Mouse (Mus musculus) MEL (cell line): Measurements from ENCODE around the gene Zbtb20. TPM values are rescaled to one million over a fixed set of nuclear protein-coding genes. Genes with fewer than 3 reads are reported as not detected.

Experiments
- DNase-seq: peaks from one replicate; pipeline ENCODE4 v3.0.0; 2011; ENCODE audit warnings: low read depth, low spot score
- H3K27ac ChIP-seq: 2 replicates; pipeline ENCODE4 v1.5.1; 2012; ENCODE audit warnings: low read depth, mild to moderate bottlenecking, control low read depth, low read length, moderate library complexity; ENCODE audit not compliant: control insufficient read depth
- H3K27me3 ChIP-seq, 2 experiments: fragments of 150-350 bp in 1 of 2; sonication (generic) in 1 of 2; 2 replicates each; pipeline ENCODE4 v1.6.1; 2012; ENCODE audit warnings: low read length in 2 of 2, mild to moderate bottlenecking in 2 of 2, improper control_type of control experiment in 1 of 2, moderate library complexity in 1 of 2; ENCODE audit not compliant: insufficient read depth in 2 of 2, control insufficient read depth in 1 of 2
- H3K36me3 ChIP-seq, 2 experiments: 2 replicates each; pipeline ENCODE4 v1.6.1; 2012 to 2014; ENCODE audit warnings: low read length in 2 of 2, improper control_type of control experiment in 1 of 2, inconsistent platforms in 1 of 2, mild to moderate bottlenecking in 1 of 2; ENCODE audit not compliant: insufficient read depth in 2 of 2, control insufficient read depth in 1 of 2
- H3K4me1 ChIP-seq, 2 experiments: fragments of 150-350 bp in 1 of 2; sonication (generic) in 1 of 2; 2 replicates each; pipeline ENCODE4 v1.6.1; 2012; ENCODE audit warnings: low read length in 2 of 2, improper control_type of control experiment in 1 of 2, mild to moderate bottlenecking in 1 of 2; ENCODE audit not compliant: insufficient read depth in 2 of 2, control insufficient read depth in 1 of 2
- H3K4me3 ChIP-seq, 2 experiments: fragments of 150-350 bp in 1 of 2; sonication (generic) in 1 of 2; 2 replicates each; pipeline ENCODE4 v1.5.1; 2012; ENCODE audit warnings: low read depth in 2 of 2, low read length in 2 of 2, mild to moderate bottlenecking in 2 of 2, moderate library complexity in 2 of 2, control low read depth in 1 of 2, improper control_type of control experiment in 1 of 2; ENCODE audit not compliant: control insufficient read depth in 1 of 2, insufficient read depth in 1 of 2
- H3K79me2 ChIP-seq: 2 replicates; pipeline ENCODE4 v1.6.1; 2012; ENCODE audit warnings: mild to moderate bottlenecking, low read length, moderate library complexity; ENCODE audit not compliant: control insufficient read depth, poor library complexity, insufficient read depth
- H3K9ac ChIP-seq: 2 replicates; pipeline ENCODE4 v1.6.1; 2012; ENCODE audit warnings: low read depth, mild to moderate bottlenecking, control low read depth, low read length, moderate library complexity; ENCODE audit not compliant: control insufficient read depth, poor library complexity, severe bottlenecking
- H3K9me3 ChIP-seq: fragments of 150-350 bp; sonication (generic); replicated peaks from 2 replicates; pipeline ENCODE4 v1.6.1; 2012; ENCODE audit warnings: mild to moderate bottlenecking, low read length, improper control_type of control experiment, moderate library complexity; ENCODE audit not compliant: insufficient read depth
- BHLHE40 ChIP-seq: IDR thresholded peaks from 2 replicates; pipeline ENCODE4 v1.6.1; 2012; ENCODE audit warnings: low read depth, mild to moderate bottlenecking, inconsistent platforms, low read length, improper control_type of control experiment, borderline replicate concordance
- CHD1 ChIP-seq: IDR thresholded peaks from 2 replicates; pipeline ENCODE4 v1.6.1; 2012; ENCODE audit warnings: low read depth, mild to moderate bottlenecking, inconsistent platforms, low read length, improper control_type of control experiment
- CTCF ChIP-seq, 3 experiments: IDR thresholded peaks in 2 of 3; conservative IDR thresholded peaks in 1 of 3; 2 replicates each; pipeline ENCODE4 v1.5.1; 2011 to 2012; ENCODE audit warnings: low read length in 3 of 3, low read depth in 2 of 3, mild to moderate bottlenecking in 2 of 3, improper control_type of control experiment in 1 of 3, inconsistent platforms in 1 of 3, mixed read lengths in 1 of 3, moderate library complexity in 1 of 3; ENCODE audit not compliant: control insufficient read depth in 1 of 3, insufficient read depth in 1 of 3, poor library complexity in 1 of 3, severe bottlenecking in 1 of 3
- E2F4 ChIP-seq: IDR thresholded peaks from 2 replicates; pipeline ENCODE4 v1.6.1; 2011; ENCODE audit warnings: low read depth, low read length, improper control_type of control experiment, borderline replicate concordance
- EP300 ChIP-seq, 2 experiments: IDR thresholded peaks; 2 replicates each; pipeline ENCODE4 v1.6.1; 2011; ENCODE audit warnings: improper control_type of control experiment in 2 of 2, low read length in 2 of 2, low read depth in 1 of 2, mild to moderate bottlenecking in 1 of 2
- GABPA ChIP-seq: IDR thresholded peaks from 2 replicates; pipeline ENCODE4 v1.6.1; 2012; ENCODE audit warnings: low read depth, mild to moderate bottlenecking, inconsistent platforms, low read length, improper control_type of control experiment, moderate library complexity
- MAFK ChIP-seq: IDR thresholded peaks from 2 replicates; pipeline ENCODE4 v1.6.1; 2011; ENCODE audit warnings: low read depth, mild to moderate bottlenecking, low read length, improper control_type of control experiment, borderline replicate concordance
- MXI1 ChIP-seq: IDR thresholded peaks from 2 replicates; pipeline ENCODE4 v1.6.1; 2011; ENCODE audit warnings: mild to moderate bottlenecking, low read depth, low read length, improper control_type of control experiment
- MYC ChIP-seq: IDR thresholded peaks from 2 replicates; pipeline ENCODE4 v1.6.1; 2011; ENCODE audit warnings: low read depth, mild to moderate bottlenecking, low read length, improper control_type of control experiment, moderate library complexity
- POLR2A ChIP-seq, 2 experiments: IDR thresholded peaks; 2 replicates each; pipeline ENCODE4 v1.6.1; 2011 to 2012; ENCODE audit warnings: low read length in 2 of 2, mild to moderate bottlenecking in 2 of 2, control low read depth in 1 of 2, improper control_type of control experiment in 1 of 2, low read depth in 1 of 2, moderate library complexity in 1 of 2; ENCODE audit not compliant: control insufficient read depth in 1 of 2, insufficient read depth in 1 of 2, poor library complexity in 1 of 2
- POLR2AphosphoS2 ChIP-seq: IDR thresholded peaks from 2 replicates; pipeline ENCODE4 v1.6.1; 2011; ENCODE audit warnings: low read length, improper control_type of control experiment
- RAD21 ChIP-seq: IDR thresholded peaks from 2 replicates; pipeline ENCODE4 v1.6.1; 2011; ENCODE audit warnings: mild to moderate bottlenecking, low read depth, low read length, improper control_type of control experiment
- RCOR1 ChIP-seq: IDR thresholded peaks from 2 replicates; pipeline ENCODE4 v1.6.1; 2012; ENCODE audit warnings: low read depth, mild to moderate bottlenecking, inconsistent platforms, low read length, improper control_type of control experiment
- TAL1 ChIP-seq: IDR thresholded peaks from 2 replicates; pipeline ENCODE4 v1.6.1; 2012; ENCODE audit warnings: mild to moderate bottlenecking, inconsistent platforms, low read length, moderate library complexity, mixed read lengths
- TBP ChIP-seq: IDR thresholded peaks from 2 replicates; pipeline ENCODE4 v1.8.0; 2011; ENCODE audit warnings: low read depth, low read length, improper control_type of control experiment
- ZKSCAN1 ChIP-seq: IDR thresholded peaks from 2 replicates; pipeline ENCODE4 v1.6.1; 2012; ENCODE audit warnings: low read depth, mild to moderate bottlenecking, inconsistent platforms, low read length, improper control_type of control experiment, moderate library complexity
- ZNF384 ChIP-seq: IDR thresholded peaks from 2 replicates; pipeline ENCODE4 v1.6.1; 2012; ENCODE audit warnings: low read depth, mild to moderate bottlenecking, inconsistent platforms, low read length, improper control_type of control experiment
- polyA plus RNA-seq, 2 experiments: library from polyadenylated mRNA; stranded (reverse) in 1 of 2; unstranded in 1 of 2; fragments of >175 nt in 1 of 2; fragments of >200 nt in 1 of 2; gene quantifications; 2 replicates each; pipeline versions ENCODE4 v1.2.1 to v1.2.4; 2012; ENCODE audit warnings: low replicate concordance in 2 of 2, low read depth in 1 of 2; ENCODE audit not compliant: insufficient read length in 2 of 2, insufficient read depth in 1 of 2, missing spikeins in 1 of 2
- total RNA-seq: library from RNA; depleted of rRNA; stranded (reverse); fragments of 300-350 nt; gene quantifications from 2 replicates; pipeline ENCODE4 v1.2.3, GENCODE M21; 2012

Zbtb20 gene
- total and polyA plus RNA-seq, 3 experiments = 0.17 to 0.27 TPM; not detected in 1

GRCm38 (mm10) chr16:43080403-43080802, 204.7 kb downstream of the Zbtb20 start:
- Histone ChIP-seq H3K27ac (no peak overlapping the region), H3K9ac (no peak overlapping the region)
- TF ChIP-seq ZKSCAN1 (no peak), RAD21 (no peak), POLR2A (IDR thresholded peaks at IDR 0.05; ENCODE audit: control insufficient read depth in 1 of 2, insufficient read depth in 1 of 2, low read depth in 1 of 2, low read length in 2 of 2, poor library complexity in 1 of 2) (no peak), CTCF (IDR thresholded peaks at IDR 0.05 in 2 of 3, conservative IDR thresholded peaks at IDR 0.05 in 1 of 3; ENCODE audit: control insufficient read depth in 1 of 3, insufficient read depth in 1 of 3, low read depth in 2 of 3, low read length in 3 of 3, poor library complexity in 1 of 3, severe bottlenecking in 1 of 3) (no peak), BHLHE40 (no peak), CHD1 (no peak)
- TF ChIP-seq, all 39 proteins: peak for 0
- Histone ChIP-seq H3K4me1 (no peaks in the 10 kb centered on the region), H3K79me2 (no peaks in the 10 kb centered on the region), H3K27me3 (no peaks in the 10 kb centered on the region), H3K9me3 (no peaks in the 10 kb centered on the region), H3K36me3 (no peaks in the 10 kb centered on the region), H3K4me3 (no peak overlapping the region)
- no peak for DNase-seq

GRCm38 (mm10) chr16:43080923-43081702, 205.4 kb downstream of the Zbtb20 start:
- no peaks in the 10 kb centered on the region for H3K79me2 ChIP-seq
- no peaks in the 10 kb centered on the region for H3K9me3 ChIP-seq
- no peak overlapping the region for H3K4me3 ChIP-seq
- H3K27ac ChIP-seq = no peak overlapping the region
- no peak overlapping the region for H3K9ac ChIP-seq
- TF ChIP-seq MYC (no peak), E2F4 (no peak), POLR2AphosphoS2 (no peak), MXI1 (no peak), TBP (no peak), EP300 (IDR thresholded peaks at IDR 0.05; ENCODE audit: low read depth in 1 of 2, low read length in 2 of 2) (no peak), ZNF384 (no peak), TAL1 (no peak), RCOR1 (no peak), BHLHE40 (no peak), MAFK (no peak), GABPA (no peak)
- H3K36me3 ChIP-seq = no peaks in the 10 kb centered on the region
- H3K4me1 ChIP-seq = no peaks in the 10 kb centered on the region
- no peak for DNase-seq
- H3K27me3 ChIP-seq = no peaks in the 10 kb centered on the region
